Mouse (Mus musculus): Measurements from ENCODE around the gene Rffl.

Gene Rffl

DNA sequence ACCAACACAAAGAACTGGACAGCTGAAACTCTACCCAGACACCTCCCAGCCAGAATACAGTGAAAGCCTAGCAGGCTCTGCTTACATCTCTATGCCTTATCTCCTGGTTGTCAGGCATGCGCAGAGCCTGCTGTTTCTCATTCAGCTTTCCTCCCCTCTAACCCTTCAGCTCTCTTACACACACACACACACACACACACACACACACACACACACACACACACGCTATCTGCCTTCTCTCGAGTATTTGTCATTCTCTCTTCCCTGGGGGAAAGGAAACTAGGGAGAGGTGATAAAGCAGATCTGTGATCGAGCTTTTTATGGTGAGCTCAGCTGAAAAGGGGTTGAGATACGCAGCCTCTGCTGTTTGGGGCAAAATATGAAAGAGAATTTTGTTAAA, 3.9 kb upstream of the Rffl start:
- DNase-seq (ENCODE audit: extremely low spot score) = no peak

DNA sequence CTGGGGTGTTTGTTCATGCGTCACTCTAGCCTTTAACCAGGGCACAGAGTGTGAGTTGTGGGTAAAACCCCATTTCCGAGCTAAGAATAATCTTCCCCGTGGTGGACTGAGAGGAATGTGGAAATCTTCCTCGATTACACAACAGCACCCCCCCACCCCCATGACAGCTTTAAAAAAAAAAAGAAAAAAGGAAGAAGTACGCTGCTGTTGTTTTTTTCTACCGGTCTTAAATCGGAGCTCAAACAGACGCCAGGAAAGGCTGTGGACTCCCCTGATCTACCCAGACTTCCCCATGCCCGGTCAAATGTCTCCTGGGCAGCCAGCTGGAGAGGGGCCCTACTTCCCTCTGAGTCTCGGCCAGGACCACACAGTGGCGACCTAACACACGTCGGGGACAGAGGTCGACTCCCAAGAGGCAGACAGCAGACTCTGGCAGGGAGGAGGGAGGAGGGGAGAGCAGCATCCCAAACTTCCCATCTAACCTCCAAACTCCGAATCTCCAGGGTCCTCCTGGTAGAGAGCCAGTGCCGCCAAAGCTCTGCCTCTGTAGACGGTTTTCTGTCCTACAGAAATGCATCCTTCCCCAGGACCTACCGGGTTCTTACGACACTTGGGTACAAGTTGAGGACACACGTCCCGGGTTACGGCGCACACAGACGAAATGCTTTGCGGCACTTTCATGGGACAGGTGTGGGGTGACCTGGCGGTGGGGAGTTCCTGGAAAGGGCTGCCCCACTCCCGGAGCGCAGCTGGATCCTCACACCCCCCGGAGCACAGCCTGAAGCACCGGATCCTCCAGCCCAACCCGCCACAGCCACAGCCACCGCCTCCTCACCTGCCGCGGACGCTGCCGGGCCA, 608 bp downstream of the Rffl start:
- peak; percentile 54 for DNase-seq (ENCODE audit: extremely low spot score)

DNA sequence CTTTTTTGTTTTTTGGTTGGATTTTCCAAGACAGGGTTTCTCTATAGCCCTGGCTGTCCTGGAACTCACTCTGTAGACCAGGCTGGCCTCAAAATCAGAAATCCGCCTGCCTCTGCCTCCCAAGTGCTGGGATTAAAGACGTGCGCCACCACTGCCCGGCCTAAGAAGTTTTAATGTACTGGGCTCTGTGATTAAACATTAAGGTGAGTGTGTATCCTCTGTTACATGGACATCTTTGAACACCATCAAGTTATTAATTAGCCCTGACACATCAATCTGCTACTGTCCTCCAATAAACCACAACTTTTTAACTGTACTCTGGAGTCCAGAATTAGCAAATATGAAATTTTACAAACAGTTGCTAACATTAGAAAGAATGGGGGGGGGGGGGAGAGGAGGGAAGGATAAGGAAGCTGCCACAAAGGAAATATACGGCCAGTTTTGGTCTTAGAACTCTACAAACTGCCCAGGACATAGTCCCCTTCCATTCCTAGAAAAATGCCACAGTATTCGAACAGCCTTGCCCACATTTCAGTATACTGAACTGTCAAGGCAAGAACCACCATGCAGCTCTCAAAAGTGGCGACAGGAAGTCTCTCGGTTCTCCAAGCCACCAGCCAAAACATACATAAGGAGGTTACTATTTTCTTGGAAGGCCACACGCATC, 1.4 kb downstream of the Rffl start:
- DNase-seq (ENCODE audit: extremely low spot score) = no peak

DNA sequence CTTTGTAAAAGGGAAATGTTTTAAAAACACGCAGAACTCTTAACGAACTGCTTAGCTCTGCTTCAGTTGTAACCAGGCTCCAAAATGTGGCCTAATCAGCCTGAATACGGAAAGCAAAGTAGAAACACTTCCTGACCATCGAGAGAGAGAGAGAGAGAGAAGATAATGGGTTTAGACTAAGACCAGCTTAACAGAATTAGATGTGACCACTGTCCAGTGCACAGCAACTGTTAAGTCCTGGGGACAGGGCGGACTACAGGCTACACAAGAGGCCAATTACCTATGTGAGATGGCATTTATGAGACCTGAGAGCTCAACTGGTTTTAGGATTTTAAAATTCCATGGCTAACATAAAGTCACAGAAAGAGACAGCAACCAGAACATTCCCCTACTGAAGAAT, 3.1 kb downstream of the Rffl start:
- DNase-seq (ENCODE audit: extremely low spot score) = no peak

DNA sequence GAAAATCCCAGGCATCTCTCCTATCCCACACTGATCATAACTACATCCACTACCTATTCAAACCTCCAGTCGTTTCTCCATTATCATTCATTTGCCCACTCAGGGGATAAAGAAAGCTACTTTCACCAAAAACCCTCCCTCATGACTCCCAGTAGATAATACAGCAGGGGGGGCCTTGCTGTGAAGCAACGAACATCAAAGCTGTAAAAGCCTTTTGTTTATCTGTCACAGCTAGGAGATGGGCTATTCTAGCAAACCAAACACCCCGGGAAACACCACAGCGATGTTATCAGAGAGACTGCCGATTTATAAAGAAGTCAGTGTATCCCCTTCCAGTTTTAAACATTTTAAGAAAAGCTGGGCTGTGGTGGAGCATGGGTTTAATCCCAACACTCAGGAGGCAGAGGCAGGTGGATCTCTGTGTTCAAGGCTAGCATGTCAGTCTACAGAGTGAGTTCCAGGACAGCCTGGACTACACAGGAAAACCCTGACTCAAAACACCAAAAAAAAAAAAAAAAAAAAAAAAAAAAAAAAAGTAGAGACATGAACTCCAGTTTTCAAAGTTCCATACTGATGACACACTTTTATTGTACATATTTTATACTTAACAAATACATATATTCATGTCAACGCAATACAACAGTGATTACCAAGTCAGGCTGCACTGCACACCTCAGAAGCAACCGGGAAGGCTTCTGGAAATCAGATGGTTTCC, 4.0 kb downstream of the Rffl start:
- no peak for DNase-seq (ENCODE audit: extremely low spot score)

DNA sequence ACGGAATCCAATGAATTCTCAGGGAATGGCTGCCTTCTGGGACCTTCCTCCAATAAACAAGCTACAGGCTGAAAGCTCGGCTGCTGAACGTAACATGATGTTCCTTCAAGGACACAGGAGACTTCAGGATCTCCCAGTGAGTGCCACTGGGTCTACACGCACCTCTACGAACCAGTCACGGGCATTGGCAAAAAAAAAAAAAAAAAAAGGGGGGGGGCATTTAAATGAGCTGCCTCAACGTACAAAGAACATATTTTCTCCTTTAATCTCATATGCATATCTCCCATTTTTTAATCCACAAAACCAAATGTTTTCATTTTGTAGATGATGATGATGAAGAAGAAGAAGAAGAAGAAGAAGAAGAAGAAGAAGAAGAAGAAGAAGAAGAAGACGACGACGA, 5.1 kb downstream of the Rffl start:
- DNase-seq (ENCODE audit: extremely low spot score) = no peak

DNA sequence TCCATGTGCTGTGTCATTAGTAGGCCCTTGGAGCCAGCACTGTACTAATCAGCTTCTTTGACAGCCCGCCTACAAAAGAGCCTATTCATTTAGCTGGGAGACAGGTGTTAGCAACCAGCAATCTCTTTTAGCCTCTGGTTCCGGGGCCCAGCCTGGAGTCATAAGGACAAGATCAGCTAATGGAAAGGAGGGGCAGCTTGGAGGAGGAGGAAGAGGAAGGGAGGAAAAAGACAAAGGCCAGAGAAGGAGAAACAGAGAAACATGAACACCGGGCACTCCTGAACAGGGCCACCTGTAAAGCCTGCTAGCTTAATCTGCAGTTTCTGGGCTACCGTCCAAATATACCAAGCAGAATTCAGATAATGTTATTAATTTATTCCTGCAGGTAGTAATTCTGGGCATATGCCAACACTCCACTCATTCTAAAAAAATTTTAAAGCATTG, 7.5 kb downstream of the Rffl start:
- no peak for DNase-seq (ENCODE audit: extremely low spot score)

DNA sequence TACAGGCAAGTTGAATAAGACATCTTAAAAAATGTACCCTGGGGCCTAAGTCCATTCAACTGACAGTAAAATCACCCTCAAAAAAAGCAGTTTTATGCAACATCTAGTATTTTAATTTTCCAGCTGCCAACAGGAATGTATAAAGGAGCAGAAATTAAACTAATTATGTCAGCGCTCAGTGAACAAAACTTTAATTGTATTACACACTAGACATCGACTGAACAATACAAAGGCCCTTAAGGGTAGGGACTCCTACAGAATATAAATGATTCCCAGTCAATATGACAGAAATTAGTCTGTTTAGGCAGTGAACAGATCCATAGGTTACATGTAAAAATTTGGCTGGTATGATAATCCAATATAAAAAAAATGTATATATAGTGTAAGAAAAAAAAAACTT, 8.0 kb downstream of the Rffl start:
- DNase-seq (ENCODE audit: extremely low spot score) = no peak

DNA sequence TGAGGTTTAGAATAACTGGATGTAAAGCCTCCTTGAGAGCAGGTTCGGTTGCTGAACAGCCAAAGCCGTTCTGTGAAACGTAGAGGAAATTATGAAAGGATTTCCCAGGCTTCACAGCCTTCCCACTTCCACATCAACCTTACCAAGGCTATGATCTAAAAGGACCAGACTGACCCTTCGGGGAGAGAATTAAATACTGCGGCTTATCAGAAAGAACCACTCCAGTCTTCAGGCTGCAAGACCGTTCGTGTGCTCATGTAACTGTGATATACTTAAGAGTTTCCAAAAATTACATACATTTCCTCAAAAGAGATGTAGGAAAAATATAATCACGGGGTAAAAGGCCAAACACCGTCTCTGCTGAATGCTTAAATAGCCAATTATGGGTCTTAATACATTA, 8.4 kb downstream of the Rffl start:
- DNase-seq (ENCODE audit: extremely low spot score) = no peak

DNA sequence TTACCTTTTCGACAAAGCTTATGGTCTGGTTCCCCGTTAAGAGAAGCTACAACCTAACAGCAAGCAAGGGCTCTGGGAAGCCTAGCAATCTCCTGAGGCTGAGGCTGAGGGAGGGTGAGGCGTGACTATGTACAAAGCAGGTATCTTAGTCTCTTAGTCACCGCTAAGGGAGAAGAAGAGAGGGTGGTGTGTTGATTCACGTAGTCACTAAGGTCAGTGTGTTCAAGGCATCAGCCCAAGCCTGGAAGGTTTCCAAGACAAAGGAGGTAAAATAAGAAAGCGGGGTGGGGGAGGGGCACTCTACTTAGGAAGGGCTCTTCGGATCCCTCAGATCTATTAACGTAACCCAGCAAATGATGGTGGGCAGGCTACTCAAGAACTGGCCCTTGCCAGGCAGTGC, 9.5 kb downstream of the Rffl start:
- no peak for DNase-seq (ENCODE audit: extremely low spot score)

DNA sequence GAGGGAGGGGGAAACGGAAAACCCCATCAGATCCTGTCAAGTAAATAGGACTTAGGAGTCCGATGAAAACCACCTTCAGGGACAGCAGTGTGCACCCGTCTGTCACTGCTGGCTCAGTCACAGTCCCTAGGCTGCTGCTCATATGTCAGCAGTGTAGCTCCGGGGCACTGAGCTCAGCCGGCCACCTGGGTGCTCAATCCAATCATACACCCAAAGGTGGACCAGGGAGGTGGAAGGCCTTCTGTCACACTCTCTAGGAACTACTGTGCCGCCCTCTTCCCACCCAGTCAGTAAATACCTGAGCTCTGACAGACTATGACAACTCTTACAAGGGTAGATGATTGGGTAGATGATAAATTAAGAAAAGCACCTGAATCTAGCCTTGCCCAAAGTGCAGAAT, 10.3 kb downstream of the Rffl start:
- no peak for DNase-seq (ENCODE audit: extremely low spot score)

DNA sequence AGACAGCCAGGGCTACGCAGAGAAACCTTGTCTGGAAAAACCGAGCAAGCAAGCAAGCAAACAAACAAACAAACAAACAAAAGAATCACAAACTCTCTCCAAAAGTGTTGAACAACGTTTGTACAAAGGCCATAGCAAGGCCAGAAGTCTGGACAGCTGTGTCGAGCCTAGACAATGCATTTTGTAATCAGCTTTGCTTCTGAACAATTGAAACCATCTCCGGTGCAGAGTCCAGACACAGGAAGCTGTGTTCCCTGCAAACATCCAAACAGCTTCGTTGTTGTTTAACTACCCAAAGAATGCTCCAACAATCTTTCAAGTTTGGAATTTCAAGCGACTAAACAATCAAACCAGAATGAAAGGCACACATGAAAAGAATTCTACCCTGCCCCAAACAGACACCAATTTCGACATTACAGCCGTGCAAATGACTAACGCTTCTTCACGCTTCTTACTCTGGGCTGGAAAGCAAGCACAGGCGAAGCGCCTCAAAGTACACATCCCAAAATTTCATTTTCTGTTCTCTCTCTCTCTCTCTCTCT, 13.6 kb downstream of the Rffl start:
- DNase-seq (ENCODE audit: extremely low spot score) = no peak

DNA sequence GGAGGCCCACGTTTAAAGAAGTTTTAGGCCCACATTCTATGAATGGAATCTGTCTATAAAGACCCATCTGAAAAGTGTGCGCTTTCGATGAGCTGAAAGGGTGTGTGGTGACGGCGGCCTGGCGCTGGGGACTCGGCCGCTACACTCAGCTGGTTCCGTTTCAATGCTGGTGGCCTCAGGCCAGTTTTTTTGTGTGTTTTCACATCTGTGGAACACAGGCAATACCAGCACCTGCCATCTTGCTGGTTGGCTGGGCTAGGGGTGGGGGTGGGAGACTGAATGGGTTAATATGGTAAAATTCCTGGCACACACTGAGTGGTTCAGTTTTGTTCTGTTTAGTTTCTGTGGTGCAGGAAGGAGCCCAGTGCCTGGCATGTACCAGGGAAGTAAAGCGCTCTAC, 15.0 kb downstream of the Rffl start:
- no peak for DNase-seq (ENCODE audit: extremely low spot score)

DNA sequence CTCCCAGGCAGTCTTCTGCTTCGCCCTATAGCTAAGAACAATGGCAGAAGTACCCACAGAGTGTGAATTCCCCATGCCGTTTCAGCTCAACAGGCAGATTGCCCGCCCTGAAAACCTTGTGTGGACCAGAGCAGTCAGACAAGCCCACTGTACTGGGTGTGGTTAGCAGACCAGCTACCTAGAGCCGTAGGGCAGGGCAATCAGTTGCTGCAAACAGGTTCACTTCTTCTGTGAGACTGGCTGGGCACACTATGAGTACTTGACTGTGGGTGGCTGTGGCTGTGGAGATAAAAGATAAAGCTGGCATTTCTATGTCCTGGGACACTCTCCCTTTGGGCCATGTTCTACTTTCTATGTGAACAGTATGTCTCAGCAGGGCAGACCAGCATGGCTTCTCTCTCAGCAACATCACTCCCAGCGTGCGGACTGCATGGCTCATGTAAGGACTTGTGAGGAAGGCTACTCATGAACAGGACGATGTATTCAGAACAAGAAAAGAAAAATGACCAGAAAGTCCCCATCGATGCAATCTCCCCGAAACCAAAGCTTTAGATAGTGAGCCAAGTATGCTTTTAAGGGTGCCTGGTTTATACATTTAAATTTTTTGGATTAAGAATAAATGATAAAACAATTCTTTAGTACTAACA, 15.6 kb downstream of the Rffl start:
- DNase-seq (ENCODE audit: extremely low spot score) = no peak

DNA sequence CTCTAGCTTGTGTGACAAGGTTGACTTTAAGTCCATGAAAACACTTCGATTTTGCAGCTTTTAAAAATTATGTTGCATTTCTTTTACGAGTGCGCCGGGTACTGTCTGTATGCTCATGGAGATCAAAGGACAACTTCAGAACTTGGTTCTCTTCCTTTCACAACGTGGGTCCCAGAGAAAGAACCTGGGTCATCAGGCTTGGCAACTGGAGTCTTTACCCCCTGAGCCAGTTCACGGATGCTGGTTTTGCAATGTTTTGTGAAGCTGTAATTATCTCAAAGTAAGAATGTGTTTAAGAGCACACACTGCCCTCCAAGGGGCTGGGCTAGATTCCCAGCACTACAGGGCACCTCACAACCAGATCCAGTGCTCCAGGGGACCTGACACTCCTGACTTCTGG, 16.9 kb downstream of the Rffl start:
- no peak for DNase-seq (ENCODE audit: extremely low spot score)

DNA sequence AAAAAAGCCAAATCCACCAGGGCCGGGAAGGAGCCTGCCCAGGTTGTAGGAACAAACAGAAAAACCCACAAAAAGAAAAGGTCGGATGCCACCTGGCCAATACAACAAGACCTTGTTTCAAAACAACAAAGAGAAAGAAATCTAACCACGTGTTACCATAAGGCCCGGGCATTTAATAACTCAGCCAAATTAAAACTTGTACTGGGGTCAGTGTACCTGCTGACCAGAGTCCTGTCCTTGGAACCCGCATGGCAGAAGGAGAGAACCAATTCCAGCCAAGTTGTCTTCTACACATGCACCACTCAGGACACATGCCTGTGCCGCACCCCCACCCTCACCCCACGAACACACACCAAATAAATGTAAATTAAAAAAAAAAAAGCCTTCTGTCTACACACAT, 18.1 kb downstream of the Rffl start:
- no peak for DNase-seq (ENCODE audit: extremely low spot score)

DNA sequence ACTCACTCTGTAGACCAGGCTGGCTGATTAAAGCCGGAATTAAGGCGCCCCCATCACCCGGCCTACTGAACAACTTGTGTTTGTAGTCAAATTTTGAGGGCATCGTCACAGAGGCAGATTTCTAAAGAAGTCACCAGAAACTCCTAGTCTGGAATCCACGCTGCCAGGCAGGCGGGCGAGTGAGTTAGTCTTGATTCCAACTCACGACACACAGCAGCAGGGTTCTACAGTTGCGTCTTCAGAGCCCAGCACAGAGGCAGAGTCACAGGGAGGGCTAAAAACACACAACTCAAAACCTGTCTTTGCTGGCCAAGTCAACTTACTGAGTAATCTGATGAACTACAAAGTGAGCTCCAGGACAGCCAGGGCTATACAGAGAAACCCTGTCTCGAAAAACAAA, 18.5 kb downstream of the Rffl start:
- no peak for DNase-seq (ENCODE audit: extremely low spot score)

DNA sequence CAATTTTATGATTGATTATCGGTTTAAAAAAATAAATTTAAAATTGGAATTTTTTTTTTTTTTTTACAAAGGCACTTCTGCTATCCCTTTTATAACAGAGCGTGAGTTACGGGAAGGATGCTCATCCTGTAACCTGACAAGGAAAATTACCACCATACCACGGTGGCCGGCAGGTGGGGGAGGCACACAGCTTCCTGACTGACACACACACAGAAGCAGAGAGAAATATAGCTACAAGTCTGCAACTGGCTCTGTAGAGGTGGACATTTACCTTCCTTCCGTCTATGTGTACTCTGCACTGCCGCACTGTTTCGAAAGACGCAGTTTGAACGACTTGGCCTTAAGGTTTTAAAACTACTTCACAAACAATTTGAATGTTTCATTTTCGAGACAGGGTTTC, 18.9 kb downstream of the Rffl start:
- no peak for DNase-seq (ENCODE audit: extremely low spot score)

DNA sequence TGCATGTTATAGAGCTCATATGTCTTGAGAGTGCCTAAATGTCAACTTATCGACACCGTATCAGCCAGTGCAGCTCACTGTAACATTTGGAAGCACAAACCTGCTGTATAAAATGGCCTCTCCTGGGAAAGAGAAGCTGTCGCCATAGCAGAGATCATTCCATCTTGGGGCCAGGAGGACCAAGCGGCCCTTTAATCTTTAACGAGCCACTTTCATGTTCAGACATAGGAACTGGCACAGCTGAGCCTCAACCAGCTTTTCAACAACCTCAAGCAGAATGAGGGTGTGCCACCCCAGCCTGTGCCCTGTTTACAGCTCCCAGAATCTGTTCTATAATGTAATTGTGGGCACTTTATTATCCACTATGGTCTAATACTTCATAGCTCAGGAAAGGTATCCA, 20.8 kb downstream of the Rffl start:
- no peak for DNase-seq (ENCODE audit: extremely low spot score)

DNA sequence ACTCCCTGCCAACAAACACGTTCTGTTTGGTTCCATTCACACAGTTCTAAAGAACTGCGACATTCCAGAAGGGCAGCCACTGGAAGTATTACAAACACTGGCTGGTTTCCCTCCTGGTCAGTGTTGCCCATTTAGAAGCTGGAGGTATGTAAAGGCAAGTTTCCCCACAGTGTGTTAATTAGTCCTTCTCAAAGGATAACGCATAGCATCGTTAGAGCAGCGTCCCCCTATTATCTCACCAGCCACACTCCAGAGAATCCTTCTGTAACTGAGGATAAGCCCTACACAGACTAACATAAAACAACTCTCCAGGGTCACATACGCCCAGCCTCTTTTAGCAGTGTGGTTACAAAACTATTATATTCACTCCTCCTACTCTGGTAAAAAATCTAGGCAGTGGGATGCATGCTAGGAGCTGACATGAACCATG, 23.4 kb downstream of the Rffl start:
- DNase-seq (ENCODE audit: extremely low spot score) = no peak

DNA sequence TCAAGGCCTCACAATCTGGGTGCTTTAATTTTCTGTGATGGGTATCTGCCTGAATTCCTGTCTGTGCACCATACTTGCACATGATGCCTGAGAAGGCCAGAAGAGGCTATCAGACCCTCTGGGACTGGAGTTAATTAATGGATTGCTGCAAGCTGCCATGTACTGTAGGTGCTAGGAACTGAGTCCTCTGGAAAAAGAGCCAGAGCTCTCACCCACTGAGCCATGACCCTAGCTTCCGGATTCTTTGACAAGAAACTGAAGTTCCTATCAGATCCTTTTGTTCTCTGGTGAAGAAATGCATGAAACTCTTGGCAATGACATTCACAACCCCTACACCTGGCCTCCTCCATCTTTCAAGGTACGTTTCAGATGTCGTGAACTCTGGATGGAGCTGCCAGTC, 24.1 kb downstream of the Rffl start:
- no peak for DNase-seq (ENCODE audit: extremely low spot score)

DNA sequence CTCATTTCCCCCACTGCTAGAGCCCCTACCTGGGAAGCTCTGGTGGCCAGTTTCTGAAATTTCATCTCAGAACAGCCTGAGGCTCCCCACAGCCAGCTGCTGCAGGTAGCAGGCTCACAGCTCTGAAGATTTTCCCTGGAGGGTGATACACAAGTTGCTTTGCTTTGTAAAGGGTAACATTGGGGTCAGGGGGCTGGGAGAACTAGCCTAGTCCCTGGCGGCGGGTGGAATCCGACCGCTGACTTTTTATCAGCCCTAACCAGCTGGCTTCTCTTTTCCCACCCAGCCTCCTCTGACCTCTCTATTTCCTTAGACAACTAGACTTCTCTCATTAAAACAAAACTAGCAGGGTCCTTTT, 25.0 kb downstream of the Rffl start:
- peak; percentile 31 for DNase-seq (ENCODE audit: extremely low spot score)

Data from embryo, embryonic 9.5 days (tissue).